Mouse (Mus musculus) heart, adult 8-10 months (tissue): ENCODE data around the gene Olfr167. TPM values are rescaled to one million over a fixed set of nuclear protein-coding genes. Genes with fewer than 3 reads are reported as not detected.
"Not testable (repeated sequence)": the region's sequence is repeated elsewhere in the genome, so short reads cannot be mapped to it uniquely, and the experiment has no call there.

Experiments
- DNase-seq: peaks from one replicate; pipeline ENCODE4 v3.0.0; 2022; ENCODE audit warnings: low spot score
- total RNA-seq, 4 experiments: library from RNA; stranded (reverse); gene quantifications; 2 replicates each; pipeline ENCODE4 v1.2.4; 2022

Olfr167 gene
- not detected for total RNA-seq

- no peak for DNase-seq
Observed at GRCm38 (mm10) chr16:19522166-19522565, at the start of gene Olfr167. Gene Olfr167 (minus strand): TSS chr16:19522266.

- DNase-seq = not testable (repeated sequence)
Observed at GRCm38 (mm10) chr16:19571709-19572108, 49.6 kb upstream of the Olfr167 start, which contains the start of gene Olfr169. Gene Olfr169 (minus strand): TSS chr16:19571809.

- DNase-seq = not testable (repeated sequence)
Observed at GRCm38 (mm10) chr16:19553429-19553828, 31.4 kb upstream of the Olfr167 start.

- DNase-seq = not testable (repeated sequence)
Observed at GRCm38 (mm10) chr16:19552246-19552645, 30.2 kb upstream of the Olfr167 start.

- no peak for DNase-seq
Observed at GRCm38 (mm10) chr16:19535455-19535854, 13.4 kb upstream of the Olfr167 start, which contains the start of gene Olfr168. Gene Olfr168 (minus strand): TSS chr16:19535555.

- no peak for DNase-seq
Observed at GRCm38 (mm10) chr16:19483394-19483793, 38.7 kb downstream of the Olfr167 start, which contains the start of gene Olfr166. Gene Olfr166 (plus strand): TSS chr16:19483694.

GRCm38 (mm10) chr16:19464365-19464764 is 57.7 kb downstream of the Olfr167 start:
- DNase-seq = no peak

Other genes starting within 250 kb of the Olfr167 start
- gene Olfr164, start 208.2 kb downstream of the Olfr167 start, total RNA-seq = not detected
- not detected for gene Olfr165, start 99.1 kb downstream of the Olfr167 start, total RNA-seq
- not detected for gene Olfr166, start 38.6 kb downstream of the Olfr167 start, total RNA-seq
- gene Olfr168, start 13.3 kb upstream of the Olfr167 start, total RNA-seq = not detected
- gene Olfr169, start 49.5 kb upstream of the Olfr167 start, total RNA-seq = not detected
- not detected for gene Olfr170, start 89.6 kb upstream of the Olfr167 start, total RNA-seq
- not detected for gene Olfr171, start 107.7 kb upstream of the Olfr167 start, total RNA-seq
- not detected for gene Lamp3, start 184.1 kb upstream of the Olfr167 start, total RNA-seq
- under 1 TPM; 0.22 to 0.88 (median 0.57) TPM for gene B3gnt5, start 237.9 kb upstream of the Olfr167 start, total RNA-seq